Mouse (Mus musculus) MEL (cell line): ENCODE measurements around the gene Gclm. TPM values are rescaled to one million over a fixed set of nuclear protein-coding genes. Genes with fewer than 3 reads are reported as not detected.

Source experiments
- DNase-seq: peaks from one replicate; pipeline ENCODE4 v3.0.0; 2011; ENCODE audit warnings: low read depth, low spot score
- H3K27ac ChIP-seq: 2 replicates; pipeline ENCODE4 v1.5.1; 2012; ENCODE audit warnings: low read depth, mild to moderate bottlenecking, control low read depth, low read length, moderate library complexity; ENCODE audit not compliant: control insufficient read depth
- H3K27me3 ChIP-seq, 2 experiments: fragments of 150-350 bp in 1 of 2; sonication (generic) in 1 of 2; 2 replicates each; pipeline ENCODE4 v1.6.1; 2012; ENCODE audit warnings: low read length in 2 of 2, mild to moderate bottlenecking in 2 of 2, improper control_type of control experiment in 1 of 2, moderate library complexity in 1 of 2; ENCODE audit not compliant: insufficient read depth in 2 of 2, control insufficient read depth in 1 of 2
- H3K36me3 ChIP-seq, 2 experiments: 2 replicates each; pipeline ENCODE4 v1.6.1; 2012 to 2014; ENCODE audit warnings: low read length in 2 of 2, improper control_type of control experiment in 1 of 2, inconsistent platforms in 1 of 2, mild to moderate bottlenecking in 1 of 2; ENCODE audit not compliant: insufficient read depth in 2 of 2, control insufficient read depth in 1 of 2
- H3K4me1 ChIP-seq, 2 experiments: fragments of 150-350 bp in 1 of 2; sonication (generic) in 1 of 2; 2 replicates each; pipeline ENCODE4 v1.6.1; 2012; ENCODE audit warnings: low read length in 2 of 2, improper control_type of control experiment in 1 of 2, mild to moderate bottlenecking in 1 of 2; ENCODE audit not compliant: insufficient read depth in 2 of 2, control insufficient read depth in 1 of 2
- H3K4me3 ChIP-seq, 2 experiments: fragments of 150-350 bp in 1 of 2; sonication (generic) in 1 of 2; 2 replicates each; pipeline ENCODE4 v1.5.1; 2012; ENCODE audit warnings: low read depth in 2 of 2, low read length in 2 of 2, mild to moderate bottlenecking in 2 of 2, moderate library complexity in 2 of 2, control low read depth in 1 of 2, improper control_type of control experiment in 1 of 2; ENCODE audit not compliant: control insufficient read depth in 1 of 2, insufficient read depth in 1 of 2
- H3K79me2 ChIP-seq: 2 replicates; pipeline ENCODE4 v1.6.1; 2012; ENCODE audit warnings: mild to moderate bottlenecking, low read length, moderate library complexity; ENCODE audit not compliant: control insufficient read depth, poor library complexity, insufficient read depth
- H3K9ac ChIP-seq: 2 replicates; pipeline ENCODE4 v1.6.1; 2012; ENCODE audit warnings: low read depth, mild to moderate bottlenecking, control low read depth, low read length, moderate library complexity; ENCODE audit not compliant: control insufficient read depth, poor library complexity, severe bottlenecking
- H3K9me3 ChIP-seq: fragments of 150-350 bp; sonication (generic); replicated peaks from 2 replicates; pipeline ENCODE4 v1.6.1; 2012; ENCODE audit warnings: mild to moderate bottlenecking, low read length, improper control_type of control experiment, moderate library complexity; ENCODE audit not compliant: insufficient read depth
- TCF12 ChIP-seq: IDR thresholded peaks from 2 replicates; pipeline ENCODE4 v1.6.1; 2014; ENCODE audit warnings: low read depth, mild to moderate bottlenecking, inconsistent platforms, low read length, improper control_type of control experiment, moderate library complexity
- polyA plus RNA-seq, 2 experiments: library from polyadenylated mRNA; stranded (reverse) in 1 of 2; unstranded in 1 of 2; fragments of >175 nt in 1 of 2; fragments of >200 nt in 1 of 2; gene quantifications; 2 replicates each; pipeline versions ENCODE4 v1.2.1 to v1.2.4; 2012; ENCODE audit warnings: low replicate concordance in 2 of 2, low read depth in 1 of 2; ENCODE audit not compliant: insufficient read length in 2 of 2, insufficient read depth in 1 of 2, missing spikeins in 1 of 2
- total RNA-seq: library from RNA; depleted of rRNA; stranded (reverse); fragments of 300-350 nt; gene quantifications from 2 replicates; pipeline ENCODE4 v1.2.3, GENCODE M21; 2012; rRNA removed

Gene Gclm
- total and polyA plus RNA-seq, 3 experiments = 123 to 334 (median 174) TPM

- Histone ChIP-seq H3K27me3 (no peaks in the 10 kb centered on the region), H3K9me3 (no peaks in the 10 kb centered on the region), H3K4me1 (no peaks in the 10 kb centered on the region), H3K27ac (no peak overlapping the region), H3K4me3 (no peak overlapping the region), H3K9ac (no peak overlapping the region), H3K79me2 (no peaks in the 10 kb centered on the region), H3K36me3 (no peaks in the 10 kb centered on the region)
- no peak for DNase-seq
- TF ChIP-seq TCF12 = no peak
Observed at GRCm38 (mm10) chr3:122317339-122317738, 72.0 kb downstream of the Gclm start.

Other genes starting within 250 kb of the Gclm start
- 0.13 and 0.15 TPM in 2 replicates for gene Abca4, start 201.1 kb upstream of the Gclm start, total RNA-seq
- gene Abca4, start 201.1 kb upstream of the Gclm start, polyA plus RNA-seq = under 1 TPM in 1 of 2 experiments, not detected in 1; 0.49 TPM
- gene Dnttip2, start 28.8 kb downstream of the Gclm start, total RNA-seq = 70.6 and 84.4 TPM in 2 replicates
- 10 to 100 TPM in 1 of 2 experiments, not detected in 1; 90.5 TPM for gene Dnttip2, start 28.8 kb downstream of the Gclm start, polyA plus RNA-seq
- gene Bcar3, start 48.6 kb downstream of the Gclm start, total RNA-seq = not detected in 2 replicates
- gene Bcar3, start 48.6 kb downstream of the Gclm start, polyA plus RNA-seq = not detected